Mouse (Mus musculus) kidney, adult 2 months (tissue): ENCODE measurements at regions not wholly inside any gene's neighbourhood (a gene's known extent, or its start where the extent isn't known, plus 50 kb on each side); places are given as distances from the start of the nearest gene placed in this dataset.

Experiments
- DNase-seq: peaks from one replicate; pipeline ENCODE4 v3.0.0; 2021
- H3K27ac ChIP-seq: fragments of 200-500 bp; 2 replicates; pipeline ENCODE4 v1.5.1; 2012; ENCODE audit warnings: low read depth, low read length, control low read depth, inconsistent platforms; ENCODE audit not compliant: insufficient read depth
- H3K27me3 ChIP-seq: fragments of 200-500 bp; replicated peaks from 2 replicates; pipeline ENCODE4 v1.6.1; 2012; ENCODE audit warnings: mild to moderate bottlenecking, moderate library complexity, low read length, inconsistent platforms; ENCODE audit not compliant: control insufficient read depth, insufficient read depth
- H3K36me3 ChIP-seq: fragments of 200-500 bp; 2 replicates; pipeline ENCODE4 v1.6.1; 2012; ENCODE audit warnings: mild to moderate bottlenecking, moderate library complexity, low read length, inconsistent platforms; ENCODE audit not compliant: control insufficient read depth, insufficient read depth
- H3K4me1 ChIP-seq: fragments of 200-500 bp; 2 replicates; pipeline ENCODE4 v1.6.1; 2011; ENCODE audit warnings: low read length; ENCODE audit not compliant: control insufficient read depth, insufficient read depth
- H3K4me3 ChIP-seq: fragments of 200-500 bp; 2 replicates; pipeline ENCODE4 v1.5.1; 2011; ENCODE audit warnings: mild to moderate bottlenecking, low read depth, low read length, control low read depth; ENCODE audit not compliant: insufficient read depth
- CTCF ChIP-seq: fragments of 200-500 bp; conservative IDR thresholded peaks from 2 replicates; pipeline ENCODE4 v1.5.1; 2011; ENCODE audit warnings: low read depth, mild to moderate bottlenecking, control low read depth, low read length, moderate library complexity, mixed read lengths; ENCODE audit not compliant: insufficient read depth, insufficient read length
- POLR2A ChIP-seq: fragments of 200-500 bp; IDR thresholded peaks from one replicate; pipeline ENCODE4 v1.6.1; 2011; ENCODE audit warnings: low read depth, low read length, control low read depth
- WGBS: fragments of 180-500 bp; shearing (Covaris S2); methylation state at CpG from one replicate; pipeline ENCODE4 v1.1.7; 2018; 5-methylcytosine and 5-hydroxymethylcytosine counted together

GRCm38 (mm10) chr13:79027877-79028760 is 828.6 kb upstream of the Nr2f1 start:
- Histone ChIP-seq H3K27me3 (no peaks in the 10 kb centered on the region), H3K27ac (no peak overlapping the region), H3K36me3 (no peaks in the 10 kb centered on the region), H3K4me3 (no peak overlapping the region), H3K4me1 (no peaks in the 10 kb centered on the region)
- DNase-seq, result peak; percentile 4
- WGBS, result 50% methylated on average over 4 of the region's 4 CpGs
- TF ChIP-seq POLR2A (no peak), CTCF (peak; percentile 39)

GRCm38 (mm10) chr13:79025645-79026044 is 826.1 kb upstream of the Nr2f1 start:
- no peak for DNase-seq
- Histone ChIP-seq H3K36me3 (no peaks in the 10 kb centered on the region), H3K27me3 (no peaks in the 10 kb centered on the region), H3K27ac (no peak overlapping the region), H3K4me1 (no peaks in the 10 kb centered on the region), H3K4me3 (no peak overlapping the region)
- 82% methylated on average over 1 of the region's 1 CpGs for WGBS
- TF ChIP-seq CTCF, result no peak
- no peak for TF ChIP-seq POLR2A

GRCm38 (mm10) chr13:79018051-79018450 is 818.5 kb upstream of the Nr2f1 start:
- WGBS, result 93% methylated on average over 2 of the region's 2 CpGs
- H3K27me3 ChIP-seq, result no peaks in the 10 kb centered on the region
- H3K27ac ChIP-seq, result no peak overlapping the region
- no peak overlapping the region for H3K4me3 ChIP-seq
- no peaks in the 10 kb centered on the region for H3K4me1 ChIP-seq
- DNase-seq, result no peak
- TF ChIP-seq CTCF (no peak), POLR2A (no peak)
- no peaks in the 10 kb centered on the region for H3K36me3 ChIP-seq

- TF ChIP-seq POLR2A (no peak), CTCF (no peak)
- WGBS, result 79% methylated on average over 1 of the region's 1 CpGs
- no peaks in the 10 kb centered on the region for H3K36me3 ChIP-seq
- DNase-seq, result no peak
- no peak overlapping the region for H3K4me3 ChIP-seq
- H3K27ac ChIP-seq, result no peak overlapping the region
- H3K4me1 ChIP-seq, result no peaks in the 10 kb centered on the region
- no peaks in the 10 kb centered on the region for H3K27me3 ChIP-seq
These were observed 803.8 kb upstream of the Nr2f1 start for GRCm38 (mm10) chr13:79003313-79003712.

GRCm38 (mm10) chr13:78998855-78999254 is 799.3 kb upstream of the Nr2f1 start:
- no peaks in the 10 kb centered on the region for H3K4me1 ChIP-seq
- 25% methylated on average over 2 of the region's 2 CpGs for WGBS
- no peak for TF ChIP-seq POLR2A
- no peak for TF ChIP-seq CTCF
- H3K27me3 ChIP-seq, result no peaks in the 10 kb centered on the region
- H3K36me3 ChIP-seq, result no peaks in the 10 kb centered on the region
- no peak overlapping the region for H3K27ac ChIP-seq
- no peak overlapping the region for H3K4me3 ChIP-seq
- no peak for DNase-seq

GRCm38 (mm10) chr13:78992326-78992725 is 792.8 kb upstream of the Nr2f1 start:
- H3K36me3 ChIP-seq, result no peaks in the 10 kb centered on the region

GRCm38 (mm10) chr13:78985921-78986320 is 786.4 kb upstream of the Nr2f1 start:
- Histone ChIP-seq H3K4me3 (no peak overlapping the region), H3K4me1 (no peaks in the 10 kb centered on the region), H3K27me3 (no peaks in the 10 kb centered on the region), H3K36me3 (no peaks in the 10 kb centered on the region), H3K27ac (no peak overlapping the region)
- no peak for DNase-seq
- TF ChIP-seq POLR2A, result no peak
- no peak for TF ChIP-seq CTCF
- WGBS, result 29% methylated on average over 3 of the region's 3 CpGs

More at GRCm38 (mm10) chr13:78992326-78992725, 792.8 kb upstream of the Nr2f1 start:
- Histone ChIP-seq H3K4me1 (no peaks in the 10 kb centered on the region), H3K4me3 (no peak overlapping the region), H3K27ac (no peak overlapping the region), H3K27me3 (no peaks in the 10 kb centered on the region)
- no peak for DNase-seq
- WGBS, result 89% methylated on average over 3 of the region's 3 CpGs
- TF ChIP-seq CTCF (no peak), POLR2A (no peak)
